Mouse (Mus musculus) cerebellum, adult 9-11 months (tissue): Measurements from ENCODE around the gene Mphosph6.

Experiments used
- DNase-seq: peaks from one replicate; pipeline ENCODE4 v3.0.0; 2022

The Mphosph6 gene

DNA sequence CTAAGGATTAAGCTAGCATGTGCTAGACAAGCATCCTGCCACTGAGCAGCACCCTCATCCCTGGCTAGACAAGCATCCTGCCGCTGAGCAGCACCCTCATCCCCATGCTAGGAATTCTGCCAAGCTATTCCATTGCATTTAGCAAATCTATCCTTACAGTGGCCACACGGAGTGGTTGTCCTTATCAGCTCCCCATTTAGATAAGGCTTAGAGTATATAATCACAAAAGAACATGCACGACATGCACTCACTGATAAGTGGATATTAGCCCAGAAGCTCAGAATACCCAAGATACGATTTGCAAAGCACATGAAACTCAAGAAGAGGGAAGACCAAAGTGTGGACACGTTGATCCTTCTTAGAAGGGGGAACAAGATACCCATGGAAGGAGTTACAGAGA lies 35.8 kb downstream of the Mphosph6 start:
- DNase-seq, result no peak

DNA sequence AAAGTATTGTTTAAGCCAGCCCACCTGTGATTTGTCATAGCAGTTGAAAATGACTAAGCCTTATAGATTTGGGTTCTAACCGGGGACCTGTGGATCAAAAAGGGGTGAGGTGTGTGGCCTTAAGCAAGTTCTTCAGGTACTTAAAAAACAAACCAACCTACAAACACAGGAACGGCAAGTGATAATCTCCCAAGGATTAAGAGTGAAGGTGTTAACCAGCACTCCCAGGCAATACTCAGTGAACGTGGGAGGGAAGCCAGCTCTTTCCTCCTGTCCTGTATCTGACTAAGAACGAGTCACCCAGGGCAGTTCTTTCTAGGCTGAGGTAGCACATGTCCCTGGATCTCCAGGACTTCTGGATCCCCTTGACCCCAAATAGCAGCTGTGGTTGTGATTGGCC lies 37.1 kb downstream of the Mphosph6 start:
- DNase-seq, result no peak

DNA sequence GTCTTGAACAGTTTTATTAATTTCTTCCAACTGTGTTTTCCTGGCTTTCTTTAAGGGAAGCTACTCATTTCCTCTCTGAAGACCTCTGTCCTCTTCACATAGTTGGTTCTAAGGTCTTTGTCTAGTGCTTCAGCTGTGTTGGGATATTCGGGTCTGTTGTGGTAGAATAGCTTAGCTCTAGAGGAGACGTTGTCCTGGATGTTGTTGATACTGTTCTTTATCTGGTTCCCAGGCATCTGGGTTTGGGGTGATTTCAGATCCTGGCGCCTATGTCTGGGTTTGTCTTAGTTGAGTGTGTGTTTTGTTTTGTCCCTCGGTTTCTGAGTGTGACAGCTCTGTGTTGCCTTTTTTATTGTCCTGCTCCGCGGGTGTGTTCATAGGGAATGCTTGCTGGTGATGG lies 39.0 kb downstream of the Mphosph6 start:
- no peak for DNase-seq

DNA sequence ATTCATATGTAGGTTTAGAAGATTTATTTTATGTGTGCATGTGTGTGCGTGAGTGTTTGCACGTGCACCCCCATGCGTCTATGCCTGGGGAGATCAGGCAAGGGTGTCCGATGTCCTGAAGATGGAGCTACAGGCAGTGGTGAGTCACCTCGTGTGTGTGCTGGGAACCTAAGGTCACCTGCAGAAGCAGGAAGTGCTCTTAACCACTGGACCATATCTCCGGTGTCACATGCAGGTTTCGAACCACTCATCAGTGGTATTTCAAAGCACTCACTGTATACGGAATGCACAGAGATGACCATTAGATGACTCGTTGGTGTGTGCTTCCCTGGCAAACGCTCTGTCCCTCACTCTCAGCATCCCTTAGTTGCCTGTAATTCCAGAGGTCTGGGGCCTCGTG lies 43.8 kb downstream of the Mphosph6 start:
- DNase-seq, result no peak

DNA sequence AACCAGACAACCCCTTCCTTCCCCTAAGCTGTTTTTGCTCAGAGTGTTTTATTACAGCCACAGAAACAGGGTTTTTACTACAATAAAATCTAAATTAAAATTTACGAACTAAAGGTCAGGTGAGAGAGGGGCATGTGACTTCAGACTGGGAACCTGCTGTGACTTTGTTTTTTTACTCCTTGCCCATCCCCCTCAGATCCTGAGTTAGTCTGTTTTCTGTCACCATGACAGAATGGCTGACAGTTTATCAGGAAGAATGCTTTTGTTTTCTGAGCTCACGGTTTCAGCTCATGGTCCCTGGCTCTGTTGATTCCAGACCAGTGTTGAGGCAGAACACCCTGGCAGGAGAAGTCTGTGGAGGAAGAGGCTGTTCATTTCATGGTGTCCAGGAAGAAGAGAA lies 52.3 kb downstream of the Mphosph6 start:
- no peak for DNase-seq

DNA sequence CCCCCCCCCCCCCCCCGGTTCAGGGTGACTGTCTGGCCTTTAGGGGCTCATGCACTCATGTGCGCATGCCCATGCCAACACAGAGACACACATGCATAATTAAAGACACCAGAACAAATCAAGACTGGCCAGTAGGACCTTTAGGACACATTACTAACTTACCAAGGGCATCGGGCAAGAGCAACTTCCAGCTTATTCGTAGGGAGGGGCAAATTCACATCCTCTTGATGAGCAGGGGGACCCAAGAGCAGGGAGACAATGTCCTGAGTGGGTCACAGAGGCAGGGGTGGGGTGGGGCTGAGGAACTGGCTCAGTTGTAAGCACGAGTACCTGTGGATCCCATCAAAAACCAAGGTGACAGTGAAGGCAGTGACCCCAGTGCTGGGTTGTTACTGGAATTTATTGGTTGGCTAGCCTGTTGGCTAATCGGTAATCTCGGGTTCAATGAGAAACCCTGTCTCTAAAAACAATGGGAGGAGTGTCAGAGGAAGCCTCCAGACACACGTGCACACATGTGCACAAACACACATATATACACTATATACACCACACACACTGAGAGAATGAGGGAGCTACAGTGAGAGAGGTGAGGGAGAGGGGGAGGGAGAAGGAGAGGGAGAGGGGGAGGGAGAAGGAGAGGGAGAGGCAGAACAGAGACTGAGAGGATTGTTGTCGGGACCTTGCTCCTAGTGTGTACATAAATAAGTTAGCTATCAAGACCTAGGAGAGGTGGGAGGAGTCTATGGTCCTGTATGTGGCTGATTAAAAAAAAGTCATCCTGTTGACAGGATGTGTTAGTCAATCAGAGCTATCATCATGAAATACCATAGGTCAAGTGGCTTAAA lies 53.6 kb downstream of the Mphosph6 start:
- no peak for DNase-seq

DNA sequence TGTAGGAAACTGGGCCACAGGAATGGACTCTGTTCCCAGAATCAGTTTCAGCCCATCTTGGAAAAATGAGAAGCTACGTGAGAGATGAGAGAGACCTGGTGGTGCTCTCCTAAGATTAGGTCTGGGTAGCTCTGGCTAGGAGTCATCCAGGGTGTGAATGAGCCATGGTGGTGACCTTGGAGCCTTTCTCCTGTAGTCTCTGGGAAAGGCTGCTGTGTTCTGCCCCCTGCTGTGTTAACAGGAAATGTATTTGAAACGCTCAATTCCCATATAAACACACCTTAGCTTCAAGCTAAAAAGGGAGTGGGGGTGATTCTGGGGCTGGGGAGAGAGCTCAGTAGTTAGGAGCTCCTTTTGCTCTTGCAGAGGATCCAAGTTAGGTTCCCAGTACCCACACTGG lies 54.3 kb downstream of the Mphosph6 start:
- no peak for DNase-seq

DNA sequence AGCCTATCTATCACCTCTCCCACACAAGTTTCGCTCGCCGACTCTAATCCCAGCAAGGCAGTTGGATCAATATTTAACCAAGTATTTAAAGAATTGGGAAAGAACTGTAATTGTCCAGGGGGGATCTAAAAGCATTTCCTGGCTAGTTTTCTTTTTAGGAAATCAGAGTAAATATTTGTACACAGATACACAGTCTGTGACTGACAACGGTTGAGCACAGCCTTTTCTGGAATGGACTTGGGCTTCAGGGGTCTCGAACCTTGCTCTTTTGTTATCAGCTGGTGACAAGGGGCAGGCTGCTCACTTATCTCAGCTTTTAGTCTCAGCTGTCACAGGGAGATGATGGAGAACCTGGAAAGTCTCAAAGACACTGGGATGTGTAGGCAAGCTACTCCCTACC lies 55.1 kb downstream of the Mphosph6 start:
- no peak for DNase-seq

DNA sequence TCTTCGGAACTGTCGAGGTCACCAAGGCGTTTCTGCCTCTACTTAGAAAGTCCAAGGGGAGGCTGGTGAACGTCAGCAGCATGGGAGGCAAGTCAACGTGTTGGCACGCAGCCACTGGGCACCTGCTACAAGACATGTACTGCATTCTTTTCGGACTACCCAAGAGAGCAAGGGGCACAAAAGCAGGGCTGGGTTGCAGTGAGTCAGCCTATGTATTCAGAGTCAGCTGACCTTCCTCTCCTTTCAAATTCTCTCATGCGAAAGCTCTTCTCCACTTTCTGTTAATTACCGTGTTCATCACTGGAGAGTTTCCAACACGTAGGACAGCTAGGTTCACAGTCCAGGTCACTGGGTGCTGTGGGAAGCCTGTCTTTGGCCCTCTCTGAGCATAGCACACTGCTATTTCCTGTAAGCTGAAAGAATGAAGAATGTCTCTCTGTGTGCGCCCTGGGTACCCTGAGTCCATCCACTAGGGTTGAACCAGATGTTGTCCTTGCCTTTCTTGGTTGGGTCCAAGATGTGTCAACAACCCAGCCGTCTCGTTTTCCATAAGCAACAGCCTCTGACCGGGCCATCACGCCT lies 59.2 kb downstream of the Mphosph6 start:
- no peak for DNase-seq
